ENCODE assay signal across 21 mouse cellular contexts in genomic region chr13:69768152-69768551, GRCm38 (mm10). TPM values are rescaled to one million over a fixed set of nuclear protein-coding genes. Genes with fewer than 3 reads are reported as not detected.
"Had no signal": no experiment of that assay in that cellular context is flagged by ENCODE, and none has a peak within 500 bp of the region (broad histone marks: within the 10 kb centered on the region; RNA-seq: fewer than 3 reads in every experiment).

No protein-coding gene starts in this region.

- H3K4me3 ChIP-seq: liver, embryonic 15.5 days; lung, embryonic 15.5 days; midbrain, embryonic 10.5 days; midbrain, embryonic 12.5 days; neural tube, embryonic 12.5 days; stomach, embryonic 15.5 days had no signal

- H3K9ac ChIP-seq: liver, embryonic 15.5 days; liver, postnatal 0 days; lung, embryonic 15.5 days; midbrain, embryonic 12.5 days; neural tube, embryonic 12.5 days; stomach, embryonic 15.5 days had no signal

- H3K27me3 ChIP-seq: liver, embryonic 15.5 days; lung, embryonic 15.5 days; midbrain, embryonic 12.5 days; neural tube, embryonic 12.5 days; stomach, embryonic 15.5 days had no signal

- ATAC-seq: liver, postnatal 0 days; lung, postnatal 0 days; midbrain, embryonic 16.5 days had no signal

- H3K36me3 ChIP-seq: liver, embryonic 15.5 days; lung, embryonic 15.5 days; midbrain, embryonic 10.5 days; midbrain, embryonic 12.5 days; neural tube, embryonic 12.5 days; stomach, embryonic 15.5 days had no signal

- H3K9me3 ChIP-seq: liver, embryonic 15.5 days; lung, embryonic 15.5 days; midbrain, embryonic 10.5 days; midbrain, embryonic 12.5 days; neural tube, embryonic 12.5 days; stomach, embryonic 15.5 days had no signal

- H3K27ac ChIP-seq: liver, embryonic 15.5 days; lung, embryonic 15.5 days; midbrain, embryonic 10.5 days; midbrain, embryonic 12.5 days; neural tube, embryonic 12.5 days; stomach, embryonic 15.5 days; stomach, postnatal 0 days had no signal

- DNase-seq: liver, postnatal 0 days; lung, adult 2 months; lung, postnatal 14 days; lung, postnatal 4 days; midbrain, embryonic 14.5 days; retina, postnatal 1 day; right cerebral cortex, adult 18-20 months; right cerebral cortex, postnatal 25 days; right cerebral cortex, postnatal 4 days; thymus, adult 2 months; thymus, postnatal 36 days had no signal

- H3K4me1 ChIP-seq: liver, embryonic 15.5 days; lung, embryonic 15.5 days; midbrain, embryonic 10.5 days; midbrain, embryonic 12.5 days; neural tube, embryonic 12.5 days; stomach, embryonic 15.5 days had no signal

- H3K4me2 ChIP-seq: liver, embryonic 15.5 days; lung, embryonic 15.5 days; midbrain, embryonic 12.5 days; neural tube, embryonic 12.5 days; stomach, embryonic 15.5 days had no signal

RNA-seq across cellular contexts. Expression of gene Ube2ql1, which starts 28.5 kb away (rescaled TPM):
- polyA plus RNA-seq: liver, postnatal 0 days; testis, adult 2 months had no signal
